Mouse (Mus musculus): ENCODE measurements at regions not wholly inside any gene's neighbourhood (a gene's known extent, or its start where the extent isn't known, plus 50 kb on each side); places are given as distances from the start of the nearest gene placed in this dataset.
A peak's percentile ranks its signal among the peaks of the same experiment; 100 is the strongest.

DNA sequence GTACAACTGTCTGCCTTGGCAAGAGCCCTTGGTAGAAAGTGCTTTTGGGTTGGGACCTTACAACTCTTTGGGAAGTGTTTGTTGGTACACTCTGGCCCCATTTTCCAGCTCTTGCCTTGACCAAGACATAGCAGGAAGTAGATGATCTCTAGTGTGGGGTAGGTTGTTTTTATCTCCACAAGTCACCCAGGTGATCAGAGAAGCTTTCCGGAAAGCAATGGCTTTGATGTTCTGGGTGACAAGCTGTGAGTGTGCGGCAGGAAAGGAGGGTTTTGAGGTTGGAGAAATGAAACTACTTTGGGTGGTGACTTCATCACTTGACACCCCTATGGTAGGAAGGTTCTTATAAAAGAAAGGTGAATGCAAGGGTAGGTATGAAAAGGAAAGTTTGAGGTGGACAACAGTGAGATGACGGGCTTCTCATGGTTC, 1246.8 kb upstream of the A1bg start:
- TF ChIP-seq TBP (IDR thresholded peaks at IDR 0.05; ENCODE audit: low read depth, low read length) (0 out of 2 replicates have a peak, but pooled peaks have one; percentile 16), ETS1 (IDR thresholded peaks at IDR 0.05; ENCODE audit: low read depth, low read length) (peak; percentile 44; the same call in 1 of the 2 replicates), GATA1 (IDR thresholded peaks at IDR 0.05; ENCODE audit: low read depth, low read length) (no peak)
- H3K27me3 ChIP-seq (ENCODE audit: control insufficient read depth in 1 of 2, insufficient read depth in 2 of 2, low read length in 2 of 2) = no peaks in the 10 kb centered on the region
- peaks cover 49% of the 10 kb centered on the region for H3K79me2 ChIP-seq (ENCODE audit: control insufficient read depth, insufficient read depth, low read length, poor library complexity)
- peak; percentile 39 for DNase-seq (ENCODE audit: low read depth, low spot score)
- peaks cover 13 to 51% of the 10 kb centered on the region in 2 experiments for H3K36me3 ChIP-seq (ENCODE audit: control insufficient read depth in 1 of 2, insufficient read depth in 2 of 2, low read length in 2 of 2)
- no peak overlapping the region for H3K9ac ChIP-seq (ENCODE audit: control insufficient read depth, low read depth, low read length, poor library complexity, severe bottlenecking)
- 0 out of 2 replicates have a peak overlapping the region, but pooled peaks have one; percentile 19 for H3K27ac ChIP-seq (ENCODE audit: control insufficient read depth, low read depth, low read length)
- peaks cover 16 to 39% of the 10 kb centered on the region in 2 experiments for H3K4me1 ChIP-seq (ENCODE audit: control insufficient read depth in 1 of 2, insufficient read depth in 2 of 2, low read length in 2 of 2)
- H3K4me3 ChIP-seq (ENCODE audit: control insufficient read depth in 1 of 2, insufficient read depth in 1 of 2, low read depth in 2 of 2, low read length in 2 of 2) = no peak overlapping the region
- H3K9me3 ChIP-seq (replicated peaks; ENCODE audit: insufficient read depth, low read length) = no peaks in the 10 kb centered on the region

DNA sequence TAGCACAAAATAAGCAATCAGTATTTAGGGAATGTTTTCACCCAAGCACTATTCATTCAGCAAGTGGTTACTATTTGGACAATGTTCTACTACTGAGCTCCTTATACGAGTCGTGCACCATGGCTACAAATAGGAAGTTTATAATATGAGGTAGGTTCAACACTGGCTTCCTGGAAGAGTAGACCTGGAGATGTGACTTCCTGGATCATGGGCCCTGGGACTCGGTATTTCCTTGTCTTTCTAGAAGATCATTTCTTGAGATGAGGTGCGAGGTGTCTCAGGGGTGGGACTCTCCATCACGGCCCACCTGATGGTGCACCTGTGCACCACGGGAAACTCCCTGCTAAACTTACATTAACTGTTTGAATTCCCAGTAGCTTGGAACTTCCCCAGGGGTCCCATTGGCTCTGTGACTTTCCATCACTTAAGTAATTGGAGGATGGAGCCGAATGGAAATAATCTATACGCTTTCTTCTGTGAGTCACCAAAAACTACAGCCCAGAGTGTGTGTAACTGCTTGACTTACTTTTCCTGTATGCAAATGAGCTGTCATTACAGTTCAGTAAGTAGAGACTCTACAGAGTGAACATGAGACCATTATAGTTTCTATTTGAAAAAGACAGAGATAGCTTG, 1246.3 kb upstream of the A1bg start:
- no peak for TF ChIP-seq EP300 (IDR thresholded peaks at IDR 0.05; ENCODE audit: low read depth in 1 of 2, low read length in 2 of 2)
- no peak for TF ChIP-seq GATA1 (IDR thresholded peaks at IDR 0.05; ENCODE audit: low read depth, low read length)
- no peak for TF ChIP-seq ZC3H11A (IDR thresholded peaks at IDR 0.05; ENCODE audit: low read depth, low read length)
- TF ChIP-seq MAFK (IDR thresholded peaks at IDR 0.05; ENCODE audit: borderline replicate concordance, low read depth, low read length) = no peak
- Histone ChIP-seq H3K27me3 (ENCODE audit: control insufficient read depth in 1 of 2, insufficient read depth in 2 of 2, low read length in 2 of 2) (no peaks in the 10 kb centered on the region), H3K4me1 (ENCODE audit: control insufficient read depth in 1 of 2, insufficient read depth in 2 of 2, low read length in 2 of 2) (peaks cover 19 to 40% of the 10 kb centered on the region in 2 experiments), H3K9me3 (replicated peaks; ENCODE audit: insufficient read depth, low read length) (no peaks in the 10 kb centered on the region), H3K36me3 (ENCODE audit: control insufficient read depth in 1 of 2, insufficient read depth in 2 of 2, low read length in 2 of 2) (peaks cover 19 to 54% of the 10 kb centered on the region in 2 experiments), H3K27ac (ENCODE audit: control insufficient read depth, low read depth, low read length) (0 out of 2 replicates have a peak overlapping the region, but pooled peaks have one; percentile 19), H3K4me3 (ENCODE audit: control insufficient read depth in 1 of 2, insufficient read depth in 1 of 2, low read depth in 2 of 2, low read length in 2 of 2) (no peak overlapping the region), H3K9ac (ENCODE audit: control insufficient read depth, low read depth, low read length, poor library complexity, severe bottlenecking) (no peak overlapping the region), H3K79me2 (ENCODE audit: control insufficient read depth, insufficient read depth, low read length, poor library complexity) (peaks cover 52% of the 10 kb centered on the region)
- peak; percentile 21 for DNase-seq (ENCODE audit: low read depth, low spot score)

DNA sequence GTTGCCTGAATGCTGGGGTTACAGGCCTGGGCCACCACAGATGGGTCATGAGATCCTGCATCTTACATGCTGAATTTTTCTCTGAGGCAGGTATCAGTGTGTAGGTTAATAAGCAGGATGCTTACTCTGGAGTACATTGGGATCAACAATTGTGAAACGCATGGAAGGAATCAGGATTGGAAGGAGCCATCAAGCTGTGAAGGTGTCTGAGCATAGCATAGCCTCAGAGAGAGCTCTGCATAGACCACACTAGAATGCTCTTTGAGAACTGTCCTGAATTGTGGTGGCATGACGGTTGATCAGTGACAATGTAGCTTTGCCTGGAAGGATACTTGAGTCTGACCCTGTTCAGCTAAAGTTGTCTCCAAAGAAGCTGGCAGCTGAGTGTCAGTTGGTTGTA, 1245.7 kb upstream of the A1bg start:
- Histone ChIP-seq H3K27ac (ENCODE audit: control insufficient read depth, low read depth, low read length) (no peak overlapping the region), H3K9ac (ENCODE audit: control insufficient read depth, low read depth, low read length, poor library complexity, severe bottlenecking) (no peak overlapping the region), H3K79me2 (ENCODE audit: control insufficient read depth, insufficient read depth, low read length, poor library complexity) (peaks cover 55% of the 10 kb centered on the region), H3K27me3 (ENCODE audit: control insufficient read depth in 1 of 2, insufficient read depth in 2 of 2, low read length in 2 of 2) (no peaks in the 10 kb centered on the region), H3K4me3 (ENCODE audit: control insufficient read depth in 1 of 2, insufficient read depth in 1 of 2, low read depth in 2 of 2, low read length in 2 of 2) (no peak overlapping the region), H3K36me3 (ENCODE audit: control insufficient read depth in 1 of 2, insufficient read depth in 2 of 2, low read length in 2 of 2) (peaks cover 20 to 59% of the 10 kb centered on the region in 2 experiments), H3K4me1 (ENCODE audit: control insufficient read depth in 1 of 2, insufficient read depth in 2 of 2, low read length in 2 of 2) (peaks cover 25 to 46% of the 10 kb centered on the region in 2 experiments), H3K9me3 (replicated peaks; ENCODE audit: insufficient read depth, low read length) (no peaks in the 10 kb centered on the region)
- DNase-seq (ENCODE audit: low read depth, low spot score) = no peak
- TF ChIP-seq GABPA (IDR thresholded peaks at IDR 0.05; ENCODE audit: low read depth, low read length) (no peak), ELF1 (IDR thresholded peaks at IDR 0.05; ENCODE audit: low read depth, low read length) (no peak), GATA1 (IDR thresholded peaks at IDR 0.05; ENCODE audit: low read depth, low read length) (no peak), POLR2A (IDR thresholded peaks at IDR 0.05; ENCODE audit: control insufficient read depth in 1 of 2, insufficient read depth in 1 of 2, low read depth in 1 of 2, low read length in 2 of 2, poor library complexity in 1 of 2) (no peak), TAL1 (IDR thresholded peaks at IDR 0.05; ENCODE audit: low read length) (no peak), ZNF384 (IDR thresholded peaks at IDR 0.05; ENCODE audit: low read depth, low read length) (no peak), ZMIZ1 (IDR thresholded peaks at IDR 0.05; ENCODE audit: low read depth, low read length) (no peak), BHLHE40 (IDR thresholded peaks at IDR 0.05; ENCODE audit: borderline replicate concordance, low read depth, low read length) (no peak), HCFC1 (IDR thresholded peaks at IDR 0.05; ENCODE audit: low read depth, low read length) (no peak), NRF1 (IDR thresholded peaks at IDR 0.05; ENCODE audit: insufficient read depth, low read depth, low read length, poor library complexity, severe bottlenecking) (no peak), ZC3H11A (IDR thresholded peaks at IDR 0.05; ENCODE audit: low read depth, low read length) (no peak), MEF2A (IDR thresholded peaks at IDR 0.05; ENCODE audit: extremely low read depth, insufficient replicate concordance, low read depth, low read length, poor library complexity, severe bottlenecking) (no peak), TCF12 (IDR thresholded peaks at IDR 0.05; ENCODE audit: low read depth, low read length) (no peak), USF1 (IDR thresholded peaks at IDR 0.05; ENCODE audit: low read depth, low read length) (no peak), POLR2AphosphoS5 (IDR thresholded peaks at IDR 0.05; ENCODE audit: borderline replicate concordance, low read depth, low read length) (no peak), UBTF (IDR thresholded peaks at IDR 0.05; ENCODE audit: borderline replicate concordance, insufficient read depth, low read depth, low read length) (no peak), E2F4 (IDR thresholded peaks at IDR 0.05; ENCODE audit: borderline replicate concordance, low read depth, low read length) (no peak), MAX (IDR thresholded peaks at IDR 0.05; ENCODE audit: low read length) (no peak), MYC (IDR thresholded peaks at IDR 0.05; ENCODE audit: low read depth, low read length) (no peak)
